Mouse (Mus musculus): Measurements from ENCODE around the gene B430306N03Rik.

GRCm38 (mm10) chr17:48281739-48282085 lies 34.2 kb upstream of the B430306N03Rik start:
- TF ChIP-seq CTCF (IDR thresholded peaks at IDR 0.05; ENCODE audit: low read depth, low read length) (no peak), POLR2A (IDR thresholded peaks at IDR 0.05; ENCODE audit: borderline replicate concordance, low read depth, low read length) (no peak)
